Mouse (Mus musculus) layer of hippocampus, adult 2 months (tissue): ENCODE results near the gene Ranbp10. TPM values are rescaled to one million over a fixed set of nuclear protein-coding genes. Genes with fewer than 3 reads are reported as not detected.

Source experiments
- DNase-seq, 2 experiments: peaks; one replicate each; pipeline ENCODE4 v3.0.0; 2022; ENCODE audit warnings: low spot score in 2 of 2
- H3K27ac ChIP-seq: fragments of 200-600 bp; 2 replicates; pipeline ENCODE4 v1.8.1; 2022
- H3K4me3 ChIP-seq: fragments of 200-600 bp; 2 replicates; pipeline ENCODE4 v1.8.1; 2022; ENCODE audit warnings: mild to moderate bottlenecking
- CTCF ChIP-seq: fragments of 200-600 bp; conservative IDR thresholded peaks from 2 replicates; pipeline ENCODE4 v1.8.1; 2022; ENCODE audit warnings: antibody characterized with exemption, mild to moderate bottlenecking, moderate library complexity
- total RNA-seq, 2 experiments: library from RNA; stranded (reverse); gene quantifications; 2 replicates each; pipeline ENCODE4 v1.2.3; 2021

The Ranbp10 gene
- total RNA-seq, 2 experiments from 2014 or later: 25.1 to 27.3 TPM

DNA sequence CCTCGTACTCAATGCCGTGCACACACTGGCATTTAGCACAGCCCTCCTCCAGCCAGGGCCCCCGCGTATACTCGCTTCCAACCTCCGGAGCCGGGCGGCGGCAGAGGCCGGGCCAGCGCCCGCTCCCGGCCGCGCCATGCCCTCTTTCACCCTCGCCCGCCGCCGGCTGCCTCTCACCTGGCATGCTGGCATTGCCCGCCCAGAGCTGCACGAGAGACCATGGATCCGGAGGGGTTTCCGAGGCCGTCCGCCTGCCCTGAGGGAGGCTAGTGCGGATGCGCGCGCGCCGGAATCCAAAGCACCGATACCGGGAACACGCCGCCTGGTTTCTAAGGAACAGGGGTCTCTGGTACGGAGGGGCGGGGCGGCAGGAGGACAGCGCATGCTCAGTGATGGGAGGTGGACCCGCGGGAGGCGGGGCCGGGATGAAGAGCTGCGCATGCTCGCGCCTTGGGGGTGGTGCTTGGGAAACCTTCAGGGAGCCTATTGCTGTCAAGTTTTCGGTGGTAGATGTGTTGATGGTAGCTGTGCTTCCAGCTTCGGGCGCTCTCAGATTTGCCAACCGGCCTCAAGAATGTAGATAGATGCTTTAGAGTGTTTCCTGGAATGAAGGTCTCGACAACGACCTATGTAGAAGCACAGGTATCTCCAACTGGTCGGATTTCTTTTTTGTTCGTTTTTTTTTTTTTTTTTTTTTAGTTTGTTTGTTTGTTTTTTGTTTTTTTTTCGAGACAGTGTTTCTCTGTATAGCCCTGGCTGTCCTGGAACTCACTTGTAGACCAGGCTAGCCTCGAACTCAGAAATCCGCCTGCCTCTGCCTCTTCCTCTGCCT lies 68.7 kb downstream of the Ranbp10 start, which contains the start of gene Gfod2:
Gfod2 (minus strand) TSS at position 388 of the 832 bp plus-strand sequence.
- Histone ChIP-seq H3K27ac (peak within 1 kb of the TSS; percentile 78), H3K4me3 (peak within 1 kb of the TSS; percentile 90)
- DNase-seq: peak; percentile 98 to 99
- TF ChIP-seq CTCF: no peak

- TF ChIP-seq CTCF: no peak
- no peak for DNase-seq
- H3K4me3 ChIP-seq: peak overlapping the region; percentile 90
Observed at GRCm38 (mm10) chr8:105757796-105758276, 69.3 kb downstream of the Ranbp10 start.

DNA sequence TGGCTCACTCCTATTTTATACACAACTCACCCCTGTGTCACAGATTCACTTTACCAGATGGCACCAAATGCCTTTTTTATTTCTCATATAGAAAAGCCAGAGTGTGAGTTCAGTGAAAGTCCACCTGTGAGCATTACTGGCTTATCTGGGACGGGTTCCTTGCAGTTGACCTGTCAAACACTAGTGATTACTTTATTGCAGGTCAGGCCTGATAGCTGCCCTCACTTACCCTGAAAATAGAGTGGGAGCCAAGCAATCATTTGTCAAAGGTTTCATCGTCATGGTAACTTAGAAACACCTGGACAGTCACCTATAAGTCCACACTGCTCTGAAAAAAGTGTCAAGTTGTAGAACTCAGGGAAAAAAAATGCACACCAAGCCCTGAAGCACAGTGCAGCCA lies 72.5 kb downstream of the Ranbp10 start:
- Histone ChIP-seq H3K4me3 (no peak overlapping the region), H3K27ac (no peak overlapping the region)
- TF ChIP-seq CTCF: no peak
- no peak for DNase-seq

More at GRCm38 (mm10) chr8:105757796-105758276, 69.3 kb downstream of the Ranbp10 start:
- peak overlapping the region; percentile 77 for H3K27ac ChIP-seq

GRCm38 (mm10) chr8:105753916-105754315 lies 73.2 kb downstream of the Ranbp10 start:
- DNase-seq: no peak
- H3K4me3 ChIP-seq: no peak overlapping the region
- H3K27ac ChIP-seq: no peak overlapping the region
- no peak for TF ChIP-seq CTCF

DNA sequence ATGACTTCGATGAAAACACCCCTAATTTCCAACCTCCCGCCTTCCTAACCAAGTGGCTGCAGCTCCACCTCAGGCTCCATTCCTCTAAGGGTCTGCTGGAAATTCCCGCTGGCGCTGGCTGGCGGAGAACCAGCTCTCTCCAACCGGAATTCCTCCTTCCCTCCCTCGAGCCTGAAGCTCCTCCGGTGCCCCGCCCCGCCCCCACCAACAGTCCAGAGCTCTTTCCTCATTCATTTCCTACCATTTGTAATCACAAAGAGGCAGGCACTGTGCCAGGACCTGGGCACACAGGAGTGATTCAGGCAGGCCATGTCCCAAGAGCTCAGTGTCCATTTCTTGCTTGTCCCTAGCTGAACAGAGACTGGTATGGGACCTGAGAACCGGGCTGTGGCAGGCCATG lies 76.5 kb downstream of the Ranbp10 start:
- TF ChIP-seq CTCF: no peak
- Histone ChIP-seq H3K27ac (0 out of 2 replicates have a peak overlapping the region, but pooled peaks have one; percentile 43), H3K4me3 (no peak overlapping the region)
- peak; percentile 21 to 39 for DNase-seq

- TF ChIP-seq CTCF: no peak
- Histone ChIP-seq H3K27ac (no peak overlapping the region), H3K4me3 (no peak overlapping the region)
- DNase-seq: no peak
Observed at GRCm38 (mm10) chr8:105743301-105743700, 83.8 kb downstream of the Ranbp10 start.

DNA sequence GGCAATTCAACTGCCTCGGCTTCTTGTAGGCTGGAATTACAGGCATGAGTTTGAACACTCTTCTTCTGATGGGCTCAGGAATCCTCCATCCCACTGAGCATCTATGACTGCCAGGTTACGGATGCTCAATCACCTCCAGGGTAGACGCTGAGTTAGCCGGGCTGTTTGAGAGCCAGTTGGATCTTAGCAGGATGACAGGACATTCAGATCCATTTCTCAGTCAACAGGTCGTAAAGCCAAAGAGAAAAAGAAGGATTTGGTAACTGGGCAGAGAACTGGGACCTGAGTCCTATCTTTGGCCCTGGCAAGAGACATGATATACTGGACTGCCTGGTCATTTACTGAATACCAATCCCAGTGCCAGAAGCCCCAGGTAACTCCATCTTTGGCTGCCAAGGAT lies 87.9 kb downstream of the Ranbp10 start:
- Histone ChIP-seq H3K4me3 (no peak overlapping the region), H3K27ac (no peak overlapping the region)
- TF ChIP-seq CTCF: no peak
- DNase-seq: no peak

DNA sequence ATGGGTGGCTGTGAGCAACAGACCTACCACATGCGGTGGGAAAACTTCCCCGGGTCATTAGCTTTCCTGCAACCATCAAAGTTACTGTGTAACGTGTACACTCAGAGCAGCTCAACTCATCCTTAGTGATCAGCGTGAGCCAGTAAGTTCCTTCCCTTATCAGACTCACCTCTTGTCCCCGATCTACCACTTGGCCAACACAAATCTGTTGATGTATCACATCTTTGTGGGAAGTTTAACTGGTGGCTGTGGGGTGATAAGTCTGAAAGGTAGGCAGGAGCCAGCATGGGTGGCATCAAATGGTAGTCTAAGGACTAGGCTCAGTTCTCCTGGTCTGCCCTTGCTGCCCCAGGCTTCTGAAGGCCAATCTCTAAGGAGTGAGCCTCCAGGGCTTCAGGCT lies 95.0 kb downstream of the Ranbp10 start:
- no peak for TF ChIP-seq CTCF
- Histone ChIP-seq H3K4me3 (no peak overlapping the region), H3K27ac (no peak overlapping the region)
- no peak for DNase-seq

GRCm38 (mm10) chr8:105727397-105728124 lies 99.6 kb downstream of the Ranbp10 start:
- no peak overlapping the region; the same call in 1 of the 2 replicates for H3K4me3 ChIP-seq
- DNase-seq: no peak
- no peak for TF ChIP-seq CTCF
- H3K27ac ChIP-seq: peak overlapping the region; percentile 57; the same call in 1 of the 2 replicates

DNA sequence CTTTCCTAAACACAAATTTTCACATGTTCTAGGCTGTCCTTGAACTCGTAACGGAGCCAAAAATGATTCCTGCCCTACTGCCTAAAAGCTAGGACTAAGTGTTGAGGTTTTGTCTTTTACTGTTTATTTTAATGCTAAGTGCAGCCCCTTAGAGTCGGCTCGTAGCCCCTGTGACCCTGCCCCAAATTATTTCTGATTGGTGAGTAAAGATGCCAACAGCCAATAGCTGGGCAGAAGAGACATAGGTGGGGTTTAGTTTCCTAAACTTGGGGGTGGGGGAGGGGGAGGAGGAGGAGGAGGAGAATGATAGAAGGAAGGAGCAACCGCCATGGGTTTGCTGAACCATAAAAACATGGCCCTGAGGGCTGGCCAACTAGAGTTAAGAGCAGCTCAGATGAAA lies 101.4 kb downstream of the Ranbp10 start:
- Histone ChIP-seq H3K4me3 (no peak overlapping the region), H3K27ac (no peak overlapping the region)
- no peak for DNase-seq
- TF ChIP-seq CTCF: no peak

DNA sequence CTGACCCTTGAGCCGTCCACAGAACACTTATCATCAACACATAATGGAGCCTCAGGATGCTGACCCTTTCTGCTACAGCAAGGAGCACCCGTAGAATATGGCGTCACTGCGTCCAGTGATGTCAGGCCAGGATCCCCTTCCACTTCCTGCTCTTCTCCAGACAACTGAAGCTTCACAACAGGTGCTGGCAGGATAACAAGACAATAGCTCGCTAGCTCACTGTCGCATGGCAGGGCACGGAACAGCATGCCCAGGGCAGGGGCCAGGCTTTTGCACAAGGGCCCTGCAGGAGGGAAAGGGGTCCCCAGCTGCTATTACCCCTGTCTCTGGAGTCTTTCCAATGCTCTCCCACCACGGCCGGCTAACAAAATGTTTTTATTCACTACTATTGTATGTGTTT lies 104.3 kb downstream of the Ranbp10 start:
- Histone ChIP-seq H3K27ac (no peak overlapping the region), H3K4me3 (no peak overlapping the region)
- no peak for DNase-seq
- no peak for TF ChIP-seq CTCF

DNA sequence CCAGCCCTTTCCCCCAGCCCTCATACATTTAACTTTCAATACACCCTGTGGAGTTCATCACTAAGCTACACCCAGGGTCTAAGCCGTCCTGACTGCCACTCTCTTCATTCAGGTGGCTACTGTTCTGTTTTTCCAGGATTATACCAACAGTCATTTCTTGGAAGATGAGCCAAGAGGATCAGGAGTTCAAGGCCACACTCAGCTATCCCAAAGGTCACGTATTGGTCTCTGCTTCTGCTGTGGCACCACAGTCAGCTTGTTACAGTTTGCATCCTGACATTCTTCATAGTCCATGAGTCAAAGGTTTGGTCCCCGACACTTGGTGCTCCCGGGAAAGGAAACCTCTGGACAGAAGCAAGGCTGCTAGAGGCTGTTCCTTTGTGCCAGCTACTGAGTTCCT lies 107.5 kb downstream of the Ranbp10 start:
- no peak for DNase-seq
- Histone ChIP-seq H3K4me3 (no peak overlapping the region), H3K27ac (no peak overlapping the region)
- no peak for TF ChIP-seq CTCF

Other genes starting within 250 kb of the Ranbp10 start
- gene Ripor1, start 222.1 kb downstream of the Ranbp10 start, total RNA-seq: 10 to 100 TPM; 88.7 to 94.8 TPM
- gene Ctcf, start 190.8 kb downstream of the Ranbp10 start, total RNA-seq: 10 to 100 TPM; 70.4 to 82.6 TPM
- not detected for gene Agrp, start 190.0 kb downstream of the Ranbp10 start, total RNA-seq
- 10 to 100 TPM; 71.1 to 76.9 TPM for gene Carmil2, start 141.1 kb downstream of the Ranbp10 start, total RNA-seq
- gene Acd, start 126.2 kb downstream of the Ranbp10 start, total RNA-seq: 10 to 100 TPM; 41.1 to 41.5 TPM
- 10 to 100 TPM; 32.7 to 35.4 TPM for gene Pard6a, start 126.2 kb downstream of the Ranbp10 start, total RNA-seq
- under 1 TPM in 1 of 2 experiments, not detected in 1; 0.84 TPM for gene 4933405L10Rik, start 119.7 kb downstream of the Ranbp10 start, total RNA-seq
- 10 to 100 TPM in 1 of 2 experiments, 1 to 10 TPM in 1; 8.1 to 10.8 TPM for gene Enkd1, start 119.1 kb downstream of the Ranbp10 start, total RNA-seq
- gene Gfod2, start 68.7 kb downstream of the Ranbp10 start, total RNA-seq: 10 to 100 TPM; 18.2 to 22.8 TPM
- gene Tsnaxip1, start 381 bp upstream of the Ranbp10 start, total RNA-seq: under 1 TPM; 0.22 to 0.28 TPM
- gene Cenpt, start 25.9 kb upstream of the Ranbp10 start, total RNA-seq: 10 to 100 TPM; 14.6 to 16.0 TPM
- gene Thap11, start 27.8 kb upstream of the Ranbp10 start, total RNA-seq: 10 to 100 TPM; 37.2 to 38.9 TPM
- gene Nutf2, start 33.2 kb upstream of the Ranbp10 start, total RNA-seq: 10 to 100 TPM; 33.5 to 40.8 TPM
- 10 to 100 TPM; 69.0 to 70.4 TPM for gene Edc4, start 53.5 kb upstream of the Ranbp10 start, total RNA-seq
- gene Nrn1l, start 66.2 kb upstream of the Ranbp10 start, total RNA-seq: 1 to 10 TPM; 2.4 TPM
- gene Pskh1, start 73.1 kb upstream of the Ranbp10 start, total RNA-seq: 1 to 10 TPM; 8.0 to 9.9 TPM
- gene Ctrl, start 106.5 kb upstream of the Ranbp10 start, total RNA-seq: 1 to 10 TPM; 1.4 to 1.5 TPM
- gene Psmb10, start 111.1 kb upstream of the Ranbp10 start, total RNA-seq: 10 to 100 TPM; 53.0 to 61.6 TPM
- 10 to 100 TPM; 37.6 to 40.6 TPM for gene Lcat, start 116.0 kb upstream of the Ranbp10 start, total RNA-seq
- gene Slc12a4, start 138.7 kb upstream of the Ranbp10 start, total RNA-seq: 10 to 100 TPM; 19.4 to 26.6 TPM
- not detected for gene Dpep3, start 152.1 kb upstream of the Ranbp10 start, total RNA-seq
- 10 to 100 TPM; 21.0 TPM for gene Dus2, start 164.0 kb upstream of the Ranbp10 start, total RNA-seq
- gene Dpep2nb, start 178.6 kb upstream of the Ranbp10 start, total RNA-seq: not detected
- gene Ddx28, start 184.5 kb upstream of the Ranbp10 start, total RNA-seq: 10 to 100 TPM; 12.4 to 14.0 TPM
- gene Nfatc3, start 231.5 kb upstream of the Ranbp10 start, total RNA-seq: 10 to 100 TPM; 12.4 to 12.7 TPM